11 mouse cellular contexts compared by ENCODE assay signal in the genomic region with DNA sequence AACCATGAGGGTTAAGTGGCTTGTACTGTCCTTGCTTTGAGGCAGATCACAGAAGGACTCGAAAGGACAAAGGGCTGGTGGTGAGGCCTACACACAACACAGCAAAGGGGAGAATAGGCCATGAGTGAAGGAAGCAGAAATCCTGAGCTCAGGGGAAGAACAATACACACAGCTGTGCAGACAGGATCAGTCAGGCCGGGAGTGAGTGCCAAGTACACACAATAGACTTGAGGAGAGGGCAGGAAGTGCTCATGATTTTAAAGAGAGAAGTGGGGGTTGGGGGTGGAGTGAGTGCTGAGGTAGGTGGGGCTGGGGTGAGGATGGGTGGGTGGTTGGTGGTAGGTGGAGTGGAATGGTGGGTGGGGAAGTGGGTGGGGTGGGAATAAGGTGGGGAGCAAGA.
A peak's percentile ranks its signal among the peaks of the same experiment; 100 is the strongest.
DNase-seq lines count a peak whose midpoint lies in the region; ATAC-seq lines count a peak whose summit lies in the region.
"Had no signal": no experiment of that assay in that cellular context is flagged by ENCODE, and none has a peak within 500 bp of the region (broad histone marks: within the 10 kb centered on the region; RNA-seq: fewer than 3 reads in every experiment).

No protein-coding gene starts in this region.

- no peak overlapping the region for H3K4me3 ChIP-seq in heart, embryonic 12.5 days
- H3K4me3 ChIP-seq in forebrain, embryonic 13.5 days, result no peak overlapping the region
- H3K4me3 ChIP-seq in midbrain, embryonic 14.5 days (replicated peaks; ENCODE audit: low read depth, low read length), result no peak overlapping the region
- H3K4me3 ChIP-seq: neural tube, embryonic 13.5 days had no signal

- no peaks in the 10 kb centered on the region for H3K4me1 ChIP-seq in heart, embryonic 12.5 days (replicated peaks)
- no peaks in the 10 kb centered on the region for H3K4me1 ChIP-seq in forebrain, embryonic 13.5 days
- no peaks in the 10 kb centered on the region for H3K4me1 ChIP-seq in midbrain, embryonic 14.5 days (ENCODE audit: control insufficient read depth, insufficient read depth, low read length)
- H3K4me1 ChIP-seq: neural tube, embryonic 13.5 days had no signal

- DNase-seq in heart, postnatal 25 days (ENCODE audit: low spot score), result no peak
- peak; percentile 31 for DNase-seq in CD4-positive, CD25-positive, alpha-beta regulatory T cell, adult 2 months (ENCODE audit: low read depth, low spot score)
- DNase-seq in midbrain, embryonic 14.5 days, result no peak
- DNase-seq in adrenal gland, adult 2 months, result no peak
- DNase-seq in left cerebral cortex, adult 18-20 months (ENCODE audit: low spot score in 2 of 2), result no peak
- DNase-seq in frontal cortex, adult 2 months (ENCODE audit: extremely low spot score in 1 of 2, low spot score in 1 of 2), result no peak
- DNase-seq: liver had no signal

- intact Hi-C loops in heart, postnatal 25 days (cut with DNase I), result no loop called here

- no peaks in the 10 kb centered on the region for H3K27me3 ChIP-seq in heart, embryonic 12.5 days (replicated peaks)
- H3K27me3 ChIP-seq in forebrain, embryonic 13.5 days, result no peaks in the 10 kb centered on the region
- no peaks in the 10 kb centered on the region for H3K27me3 ChIP-seq in midbrain, embryonic 14.5 days (ENCODE audit: control insufficient read depth, insufficient read depth, low read length)
- H3K27me3 ChIP-seq: CH12.LX; neural tube, embryonic 13.5 days had no signal

- H3K36me3 ChIP-seq in heart, embryonic 12.5 days, result no peaks in the 10 kb centered on the region
- no peaks in the 10 kb centered on the region for H3K36me3 ChIP-seq in forebrain, embryonic 13.5 days (ENCODE audit: poor library complexity, severe bottlenecking)
- no peaks in the 10 kb centered on the region for H3K36me3 ChIP-seq in midbrain, embryonic 14.5 days (ENCODE audit: control insufficient read depth, insufficient read depth, low read length)
- H3K36me3 ChIP-seq: neural tube, embryonic 13.5 days had no signal

- ATAC-seq in heart, embryonic 12.5 days (ENCODE audit: insufficient number of reproducible peaks, low FRiP score), result peak; percentile 64; the same call in 1 of the 2 replicates
- ATAC-seq in forebrain, embryonic 13.5 days, result peak; percentile 62; the same call in 1 of the 2 replicates
- ATAC-seq in midbrain, embryonic 14.5 days (ENCODE audit: low FRiP score, low TSS enrichment), result peak; percentile 43; the same call in 1 of the 2 replicates

- 46% methylated on average over 2 of the region's 2 CpGs for WGBS in heart, embryonic 12.5 days
- WGBS in forebrain, embryonic 13.5 days, result 11% methylated on average over 2 of the region's 2 CpGs
- WGBS in midbrain, embryonic 14.5 days, result 7% methylated on average over 2 of the region's 2 CpGs

- H3K4me2 ChIP-seq in heart, embryonic 12.5 days, result no peak overlapping the region
- H3K4me2 ChIP-seq in forebrain, embryonic 13.5 days, result no peak overlapping the region
- H3K4me2 ChIP-seq in midbrain, embryonic 14.5 days (ENCODE audit: low read length), result no peak overlapping the region
- H3K4me2 ChIP-seq: neural tube, embryonic 13.5 days had no signal

- no peak overlapping the region for H3K27ac ChIP-seq in heart, embryonic 12.5 days (ENCODE audit: poor library complexity, severe bottlenecking)
- no peak overlapping the region for H3K27ac ChIP-seq in forebrain, embryonic 13.5 days
- no peak overlapping the region for H3K27ac ChIP-seq in midbrain, embryonic 14.5 days (replicated peaks; ENCODE audit: low read depth, low read length)
- H3K27ac ChIP-seq: neural tube, embryonic 13.5 days had no signal

- H3K9me3 ChIP-seq in heart, embryonic 12.5 days (replicated peaks), result no peaks in the 10 kb centered on the region
- H3K9me3 ChIP-seq in forebrain, embryonic 13.5 days (replicated peaks), result no peaks in the 10 kb centered on the region
- no peaks in the 10 kb centered on the region for H3K9me3 ChIP-seq in midbrain, embryonic 14.5 days (ENCODE audit: control insufficient read depth, low read length)
- H3K9me3 ChIP-seq: neural tube, embryonic 13.5 days had no signal

- H3K9ac ChIP-seq in heart, embryonic 12.5 days, result no peak overlapping the region
- no peak overlapping the region for H3K9ac ChIP-seq in forebrain, embryonic 13.5 days
- no peak overlapping the region for H3K9ac ChIP-seq in midbrain, embryonic 14.5 days (replicated peaks; ENCODE audit: low read length)
- H3K9ac ChIP-seq: neural tube, embryonic 13.5 days had no signal
